Mouse (Mus musculus) limb, embryonic 14.5 days (tissue): ENCODE data around the gene Gstt3. TPM values are rescaled to one million over a fixed set of nuclear protein-coding genes. Genes with fewer than 3 reads are reported as not detected.
"Not testable (repeated sequence)": the region's sequence is repeated elsewhere in the genome, so short reads cannot be mapped to it uniquely, and the experiment has no call there.

ENCODE experiments used
- ATAC-seq: fragments of 200-750 bp; cut with Nextera tagmentation; 2 replicates; pipeline ENCODE4 v1.8.0; 2017; ENCODE audit warnings: low read depth, moderate number of reproducible peaks, moderate TSS enrichment; ENCODE audit not compliant: low FRiP score
- DNase-seq: peaks from one replicate; pipeline ENCODE4 v3.0.0-alpha.2; 2015; ENCODE audit warnings: low spot score
- H3K27ac ChIP-seq: fragments of 300-500 bp; sonication (generic); replicated peaks from 2 replicates; pipeline ENCODE4 v1.5.1; 2014; ENCODE audit warnings: low read depth, mild to moderate bottlenecking, low read length, moderate library complexity, mixed read lengths
- H3K27me3 ChIP-seq: fragments of 300-500 bp; sonication (generic); 2 replicates; pipeline ENCODE4 v1.6.1; 2014; ENCODE audit warnings: low read length, mixed read lengths; ENCODE audit not compliant: control insufficient read depth, insufficient read depth
- H3K36me3 ChIP-seq: fragments of 300-500 bp; sonication (generic); 2 replicates; pipeline ENCODE4 v1.6.1; 2014; ENCODE audit warnings: mild to moderate bottlenecking, low read length, moderate library complexity, mixed read lengths; ENCODE audit not compliant: control insufficient read depth, insufficient read depth
- H3K4me1 ChIP-seq: fragments of 300-500 bp; sonication (generic); 2 replicates; pipeline ENCODE4 v1.6.1; 2014; ENCODE audit warnings: antibody characterized with exemption, low read length, mixed read lengths; ENCODE audit not compliant: control insufficient read depth, insufficient read depth
- H3K4me2 ChIP-seq: fragments of 300-500 bp; sonication (generic); replicated peaks from 2 replicates; pipeline ENCODE4 v1.6.1; 2014; ENCODE audit warnings: low read depth, mild to moderate bottlenecking, low read length, moderate library complexity; ENCODE audit not compliant: severe bottlenecking
- H3K4me3 ChIP-seq: fragments of 300-500 bp; sonication (generic); replicated peaks from 2 replicates; pipeline ENCODE4 v1.5.1; 2014; ENCODE audit warnings: low read length
- H3K9ac ChIP-seq: fragments of 300-500 bp; sonication (generic); 2 replicates; pipeline ENCODE4 v1.6.1; 2014; ENCODE audit warnings: mild to moderate bottlenecking, low read depth, low read length, moderate library complexity; ENCODE audit not compliant: severe bottlenecking
- H3K9me3 ChIP-seq: fragments of 300-500 bp; sonication (generic); 2 replicates; pipeline ENCODE4 v1.6.1; 2016; ENCODE audit warnings: low read length; ENCODE audit not compliant: control insufficient read depth
- POLR2A ChIP-seq: fragments of 200-500 bp; IDR thresholded peaks from 2 replicates; pipeline ENCODE4 v1.8.0; 2012; ENCODE audit warnings: inconsistent platforms, mild to moderate bottlenecking, moderate library complexity, borderline replicate concordance; ENCODE audit not compliant: insufficient read depth, insufficient read length; ENCODE audit errors: extremely low read depth
- WGBS: fragments of 180-500 bp; shearing (Covaris S2); extraction: QIAGEN DNeasy Blood & Tissue Kit; methylation state at CpG from one replicate; pipeline ENCODE4 v1.1.7; 2014; 5-methylcytosine and 5-hydroxymethylcytosine counted together
- polyA plus RNA-seq, 2 experiments: library from polyadenylated mRNA; depleted of rRNA in 1 of 2; stranded (reverse) in 1 of 2; unstranded in 1 of 2; fragments of >200 nt; fragmentation: Nextera tagmentation in 1 of 2; extraction: Ambion mirVana in 1 of 2; gene quantifications; 2 replicates each; pipeline versions ENCODE4 v1.2.1 to v1.2.3; 2012 to 2014

Gene Gstt3
- polyA plus RNA-seq, 2 experiments = 24.0 to 38.5 TPM

DNA sequence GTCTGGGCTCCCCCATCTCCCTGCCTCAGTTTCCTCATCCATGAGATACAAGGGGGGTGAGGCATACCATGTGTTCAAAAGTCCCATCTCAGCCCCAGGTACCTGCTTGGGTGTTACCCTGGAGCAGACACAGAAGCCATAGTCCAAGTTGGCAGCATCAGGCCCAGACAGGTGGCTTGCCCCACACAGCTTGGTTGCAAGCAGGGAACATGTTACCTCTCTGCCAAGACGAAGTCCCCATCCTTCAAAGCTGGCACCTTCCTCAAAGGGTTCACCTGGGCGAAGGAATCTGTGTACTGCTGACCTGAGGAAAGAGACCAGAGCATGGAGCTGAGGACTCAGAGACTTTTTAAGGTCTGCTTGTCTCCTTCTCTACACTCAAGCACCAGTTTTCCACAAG is 3.3 kb downstream of the Gstt3 start:
- H3K9me3 ChIP-seq = no peaks in the 10 kb centered on the region
- WGBS = 81% methylated on average over 2 of the region's 2 CpGs
- no peaks in the 10 kb centered on the region for H3K36me3 ChIP-seq
- ATAC-seq (no peak), DNase-seq (no peak)
- no peak overlapping the region for H3K4me2 ChIP-seq
- H3K27ac ChIP-seq = no peak overlapping the region
- TF ChIP-seq POLR2A = no peak
- H3K27me3 ChIP-seq = no peaks in the 10 kb centered on the region
- no peak overlapping the region for H3K4me3 ChIP-seq
- H3K4me1 ChIP-seq = peaks cover 13% of the 10 kb centered on the region
- no peak overlapping the region for H3K9ac ChIP-seq

GRCm38 (mm10) chr10:75776562-75776961 is 4.7 kb downstream of the Gstt3 start:
- peaks cover 20% of the 10 kb centered on the region for H3K4me1 ChIP-seq
- H3K4me3 ChIP-seq = no peak overlapping the region
- DNase-seq = no peak
- TF ChIP-seq POLR2A = no peak
- no peak for ATAC-seq
- WGBS = 83% methylated on average over 6 of the region's 6 CpGs
- no peaks in the 10 kb centered on the region for H3K9me3 ChIP-seq
- H3K4me2 ChIP-seq = no peak overlapping the region
- no peaks in the 10 kb centered on the region for H3K27me3 ChIP-seq
- no peak overlapping the region for H3K27ac ChIP-seq
- no peak overlapping the region for H3K9ac ChIP-seq
- H3K36me3 ChIP-seq = no peaks in the 10 kb centered on the region

DNA sequence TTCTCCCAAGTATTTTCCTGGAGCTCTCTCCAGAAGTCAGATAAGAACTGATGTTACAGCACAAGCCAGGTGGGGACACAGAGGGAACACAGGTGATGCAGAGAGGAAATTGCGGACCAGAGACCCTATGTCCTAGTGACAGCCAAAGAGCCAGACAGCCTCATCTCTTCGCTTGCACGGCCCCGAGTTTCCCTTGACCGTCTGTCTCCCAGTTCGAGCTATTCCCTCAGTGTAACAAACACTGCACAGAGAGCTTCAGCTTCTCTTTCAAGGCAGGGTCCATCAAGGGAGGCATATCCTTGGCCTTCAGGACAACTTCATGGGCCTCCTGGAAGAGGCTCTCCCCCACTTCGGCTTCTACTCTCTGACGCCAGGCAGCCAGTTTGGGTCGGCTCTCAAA is 6.6 kb downstream of the Gstt3 start:
- 93% methylated on average over 9 of the region's 9 CpGs for WGBS
- Histone ChIP-seq H3K9ac (no peak overlapping the region), H3K27me3 (no peaks in the 10 kb centered on the region), H3K27ac (no peak overlapping the region), H3K4me2 (no peak overlapping the region), H3K4me1 (peaks cover 11% of the 10 kb centered on the region), H3K9me3 (no peaks in the 10 kb centered on the region), H3K4me3 (no peak overlapping the region), H3K36me3 (no peaks in the 10 kb centered on the region)
- DNase-seq (no peak), ATAC-seq (no peak)
- no peak for TF ChIP-seq POLR2A

GRCm38 (mm10) chr10:75774102-75774501 is 7.1 kb downstream of the Gstt3 start:
- H3K27ac ChIP-seq = no peak overlapping the region
- H3K4me2 ChIP-seq = no peak overlapping the region; the same call in 1 of the 2 replicates
- H3K27me3 ChIP-seq = no peaks in the 10 kb centered on the region
- H3K4me3 ChIP-seq = no peak overlapping the region
- no peak overlapping the region for H3K9ac ChIP-seq
- no peaks in the 10 kb centered on the region for H3K36me3 ChIP-seq
- ATAC-seq (no peak), DNase-seq (no peak)
- WGBS = 86% methylated on average over 5 of the region's 5 CpGs
- H3K9me3 ChIP-seq = no peaks in the 10 kb centered on the region
- no peak for TF ChIP-seq POLR2A
- peaks cover 11% of the 10 kb centered on the region; the same call in 1 of the 2 replicates for H3K4me1 ChIP-seq

DNA sequence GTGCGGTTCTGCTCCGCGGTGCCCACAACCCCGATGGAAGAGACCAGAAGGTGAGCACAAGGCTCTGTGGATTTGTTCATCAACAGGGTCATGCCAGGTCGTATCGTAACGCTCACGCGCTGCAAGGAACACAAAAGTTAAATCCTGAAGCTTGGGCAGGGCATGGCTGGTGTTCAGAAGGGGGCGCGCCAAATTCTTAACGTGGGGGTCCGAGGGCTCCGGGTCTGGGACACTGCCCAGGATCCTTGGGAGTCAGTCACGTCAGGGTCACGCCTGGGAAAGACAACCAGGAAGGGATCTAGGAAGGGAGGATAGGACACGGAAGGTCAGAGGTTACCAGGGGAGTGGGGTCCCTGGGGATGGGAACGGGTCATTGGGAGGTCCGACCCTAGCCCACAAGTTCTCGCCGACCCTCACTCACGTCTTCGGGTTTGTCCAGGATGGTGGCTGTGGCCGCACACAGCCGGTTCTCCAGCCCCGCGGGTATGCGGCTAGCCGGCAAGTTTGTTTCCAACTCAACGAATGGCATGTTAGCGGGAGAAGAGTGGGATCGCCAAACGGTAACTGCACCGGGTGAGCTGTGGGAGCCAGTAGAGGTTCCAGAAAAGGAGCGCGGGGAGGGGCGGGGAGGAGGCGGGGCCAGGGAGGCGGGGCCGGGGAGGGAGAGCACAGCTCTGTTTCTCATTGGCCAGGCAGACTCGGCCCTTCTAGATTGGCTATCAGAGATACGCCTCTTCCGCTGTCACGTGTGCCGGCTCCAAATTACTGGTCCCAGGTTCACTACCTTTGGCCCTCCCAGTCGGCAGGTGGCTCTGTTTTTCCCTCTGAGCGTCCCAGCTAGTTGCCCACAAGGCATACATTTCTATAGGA is 8.2 kb downstream of the Gstt3 start, which contains the start of gene Ddt:
TSS of gene Ddt (minus strand) at position 620 of the 870 bp plus-strand sequence.
- Histone ChIP-seq H3K27me3 (no peaks in the 10 kb centered on the region), H3K4me2 (peak within 1 kb of the TSS; percentile 71), H3K4me1 (peaks cover 11% of the 10 kb centered on the region; the same call in 1 of the 2 replicates), H3K36me3 (no peaks in the 10 kb centered on the region), H3K27ac (no peak within 1 kb of the TSS), H3K9me3 (no peaks in the 10 kb centered on the region), H3K9ac (peak within 1 kb of the TSS; percentile 58), H3K4me3 (peak within 1 kb of the TSS; percentile 59)
- TF ChIP-seq POLR2A = no peak
- under 1% methylated on average over 44 of the region's 47 CpGs for WGBS
- DNase-seq (peak; percentile 94), ATAC-seq (peak; percentile 96)

DNA sequence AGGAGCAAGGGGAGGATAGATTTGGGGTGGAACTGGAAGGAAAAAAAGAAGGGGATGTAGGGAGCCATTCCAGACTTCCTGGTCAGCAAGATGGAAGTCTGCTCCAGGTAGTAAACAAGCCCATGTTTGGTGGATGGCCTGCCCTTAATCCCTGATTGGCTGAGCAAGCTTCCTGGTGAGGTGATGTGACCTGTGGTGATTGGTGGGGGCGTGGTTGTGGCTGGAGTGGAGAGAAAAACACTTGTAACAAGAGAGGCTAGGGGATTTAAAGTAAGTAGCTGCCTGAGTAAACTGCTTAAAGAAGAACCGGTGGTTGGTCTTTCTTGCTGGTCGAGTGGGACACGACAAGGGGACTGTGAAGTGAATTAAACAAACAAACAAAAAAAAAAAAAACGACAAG is 13.5 kb downstream of the Gstt3 start:
- not testable (repeated sequence) for H3K27me3 ChIP-seq, H3K9ac ChIP-seq, H3K36me3 ChIP-seq, DNase-seq, H3K4me1 ChIP-seq, H3K9me3 ChIP-seq, H3K4me2 ChIP-seq, ATAC-seq, H3K27ac ChIP-seq, H3K4me3 ChIP-seq
- 31% methylated on average over 5 of the region's 5 CpGs for WGBS
